Mouse (Mus musculus): ENCODE results near the gene Sh3pxd2b.

DNA sequence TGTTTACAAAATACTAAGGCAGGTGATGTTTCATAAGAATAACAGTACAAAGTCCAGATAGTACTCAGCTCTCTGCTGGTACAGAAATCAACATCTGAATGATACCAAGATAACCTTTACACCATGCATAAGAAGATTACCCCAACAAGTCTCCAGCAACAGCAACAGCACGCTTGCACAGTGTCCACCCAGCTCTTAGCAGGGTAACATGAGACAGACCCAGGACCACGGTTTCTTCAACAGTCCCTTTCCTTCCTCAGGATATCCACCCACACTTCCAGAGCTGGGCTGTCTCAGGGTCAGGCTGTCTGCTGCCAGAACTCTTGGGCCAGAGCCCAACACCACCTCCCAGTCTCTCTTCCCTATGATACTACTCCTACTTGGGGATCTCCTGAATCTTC is 8.5 kb upstream of the Sh3pxd2b start:
- TF ChIP-seq CTCF (IDR thresholded peaks at IDR 0.05; ENCODE audit: insufficient read depth, low read depth, low read length) (no peak), POLR2A (IDR thresholded peaks at IDR 0.05; ENCODE audit: insufficient read depth, low read depth, low read length) (no peak)
